Mouse (Mus musculus) cerebellum, adult 9-10 months (tissue): Measurements from ENCODE around the gene Metap1.

Experiments
- DNase-seq: peaks from one replicate; pipeline ENCODE4 v3.0.0; 2022

The Metap1 gene

DNA sequence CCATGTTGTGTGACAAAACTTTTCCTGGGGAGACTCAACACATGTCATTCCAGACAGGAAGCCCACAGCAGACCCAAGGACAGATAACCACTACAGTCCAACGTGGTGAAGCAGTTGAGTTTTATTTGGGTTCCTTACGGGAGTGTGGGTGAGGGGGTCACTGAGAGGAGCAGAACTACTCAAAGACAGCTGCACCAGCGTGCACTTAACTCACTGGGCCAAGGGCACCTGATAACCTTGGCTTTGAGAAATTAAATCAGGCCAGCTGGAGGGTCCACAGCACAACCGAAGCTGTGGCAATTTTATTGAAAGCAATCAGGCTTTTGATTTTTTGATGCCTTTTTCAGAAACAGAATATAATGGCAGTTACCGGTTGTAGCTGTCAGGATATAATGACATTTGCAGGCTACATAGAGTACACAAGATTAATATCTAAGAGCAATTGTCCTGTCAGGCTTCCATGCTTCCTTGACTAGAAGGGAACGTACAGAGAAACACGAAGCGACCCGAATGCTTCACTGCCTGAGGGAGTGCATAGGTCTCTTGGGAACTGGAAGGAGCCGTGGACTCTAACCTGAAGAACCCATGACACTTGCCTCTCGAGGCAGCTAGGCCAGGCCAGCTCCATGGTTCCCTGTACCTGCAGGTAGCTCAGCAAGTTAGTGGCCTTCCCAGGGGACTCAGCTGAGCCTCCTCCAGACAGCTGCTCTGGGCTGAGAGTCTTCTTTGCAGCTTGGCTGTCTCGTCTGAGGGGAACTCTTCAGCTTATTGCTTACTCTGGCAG is 41.0 kb downstream of the Metap1 start:
- DNase-seq = no peak

DNA sequence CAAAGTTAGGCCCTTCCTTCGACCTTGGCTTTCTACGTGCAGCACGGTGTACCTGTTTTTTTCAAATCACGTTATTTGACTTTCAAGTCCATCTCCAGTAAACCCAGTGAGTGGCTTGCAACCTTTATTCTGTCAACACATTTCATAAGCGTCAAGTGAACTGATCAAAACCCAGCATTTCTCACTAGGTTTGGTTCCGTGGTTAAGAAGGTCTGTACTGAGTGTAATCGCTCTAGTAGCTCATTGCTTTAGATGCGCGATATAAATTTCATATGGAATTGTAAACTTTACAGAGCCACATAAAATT is 45.9 kb downstream of the Metap1 start:
- no peak for DNase-seq

GRCm38 (mm10) chr3:138442612-138443464 is 46.5 kb downstream of the Metap1 start, which contains the start of gene Adh5:
Gene Adh5, plus strand, starts transcription at chr3:138443093.
- peak; percentile 91 for DNase-seq

GRCm38 (mm10) chr3:138442203-138442602 is 47.1 kb downstream of the Metap1 start:
- DNase-seq = no peak

GRCm38 (mm10) chr3:138438716-138439115 is 50.6 kb downstream of the Metap1 start:
- no peak for DNase-seq

DNA sequence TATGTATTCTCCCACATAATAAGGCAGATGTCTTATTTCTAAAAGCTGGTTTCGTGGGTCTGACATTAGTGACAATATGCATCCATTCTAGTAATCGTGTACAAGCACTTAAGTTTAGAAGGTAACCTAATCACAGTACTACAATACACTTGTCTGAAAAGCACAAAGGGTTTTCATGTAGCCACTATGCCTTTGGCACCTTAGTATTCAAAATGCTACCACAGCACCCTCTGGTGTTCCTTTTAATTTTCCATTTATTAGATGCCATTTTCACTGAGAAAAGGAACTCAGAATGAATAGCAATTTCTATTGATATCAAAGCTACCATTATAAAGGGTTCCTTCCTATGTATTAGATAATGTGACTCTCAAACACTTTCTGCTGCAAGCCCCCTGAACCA is 57.5 kb downstream of the Metap1 start:
- DNase-seq = no peak

- no peak for DNase-seq
Measured at GRCm38 (mm10) chr3:138430360-138430976, 58.8 kb downstream of the Metap1 start.

DNA sequence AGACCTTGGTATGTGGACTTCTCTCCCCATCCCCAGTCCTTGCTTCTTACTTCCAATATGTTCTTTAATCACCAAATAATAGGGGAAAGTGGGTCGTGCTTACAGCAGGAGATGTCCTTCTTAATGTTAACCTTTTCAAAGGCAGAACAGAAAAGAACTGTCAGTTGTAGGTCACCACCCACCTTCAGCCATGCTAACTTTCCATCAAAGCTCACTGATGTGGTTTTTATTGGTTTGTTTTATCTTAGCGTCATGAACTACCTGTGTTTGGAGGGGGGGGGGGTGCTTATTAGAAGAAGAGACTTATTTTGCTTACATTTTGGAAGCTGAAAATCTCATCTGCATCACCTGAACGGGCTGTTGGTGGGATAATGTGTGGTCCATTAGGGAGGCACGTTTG is 65.1 kb downstream of the Metap1 start:
- no peak for DNase-seq

DNA sequence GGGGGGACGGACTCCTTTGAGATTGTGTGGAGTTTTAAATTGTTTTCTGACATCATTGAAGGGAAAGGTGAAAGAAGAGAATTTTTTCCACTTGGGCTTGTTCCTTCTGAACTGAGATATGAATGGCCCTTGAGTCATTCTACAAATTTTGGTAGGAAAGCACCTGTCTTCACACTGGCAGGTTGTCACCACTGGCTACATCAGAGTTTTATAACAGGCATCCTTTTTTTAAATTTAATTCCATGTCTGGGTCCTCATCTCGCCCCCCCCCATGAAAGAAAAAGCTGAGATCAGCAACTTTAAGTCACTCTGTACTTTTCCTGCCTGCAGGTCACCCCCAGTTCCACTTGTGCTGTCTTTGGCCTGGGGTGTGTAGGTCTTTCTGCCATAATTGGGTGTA is 65.7 kb downstream of the Metap1 start:
- DNase-seq = no peak

GRCm38 (mm10) chr3:138420385-138420784 is 68.9 kb downstream of the Metap1 start:
- DNase-seq = no peak

- no peak for DNase-seq
Measured at GRCm38 (mm10) chr3:138419369-138419768, 69.9 kb downstream of the Metap1 start.

DNA sequence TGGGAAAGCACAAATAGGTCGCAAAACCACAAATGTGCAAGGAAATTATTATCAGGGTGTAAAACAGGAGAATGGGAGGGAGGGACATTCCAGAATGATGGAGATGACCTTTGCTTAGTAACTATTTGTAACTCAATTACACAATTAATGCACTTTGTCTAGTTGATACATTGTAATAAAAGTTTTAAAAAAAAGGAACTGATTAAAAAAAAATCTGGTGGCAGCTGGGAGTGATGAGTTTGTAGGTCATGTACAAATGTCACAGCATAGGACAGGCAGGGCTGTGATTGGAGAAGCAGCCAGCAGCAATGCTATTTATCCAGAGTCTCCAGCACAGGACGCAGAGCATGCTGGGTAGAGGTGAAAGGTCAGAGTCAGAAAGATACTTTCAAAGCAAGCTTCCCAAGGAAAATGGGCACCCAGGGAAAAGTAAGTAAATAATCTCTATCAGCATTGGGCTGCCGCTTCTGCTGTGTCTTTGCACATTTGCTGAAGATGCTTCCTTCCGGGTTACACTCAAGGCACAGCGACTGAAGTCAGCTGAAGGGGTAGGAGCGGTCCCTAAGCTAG is 74.1 kb downstream of the Metap1 start, which contains the start of gene Adh4:
Gene Adh4 (plus strand): TSS at position 346 of the 570 bp plus-strand sequence.
- no peak for DNase-seq

DNA sequence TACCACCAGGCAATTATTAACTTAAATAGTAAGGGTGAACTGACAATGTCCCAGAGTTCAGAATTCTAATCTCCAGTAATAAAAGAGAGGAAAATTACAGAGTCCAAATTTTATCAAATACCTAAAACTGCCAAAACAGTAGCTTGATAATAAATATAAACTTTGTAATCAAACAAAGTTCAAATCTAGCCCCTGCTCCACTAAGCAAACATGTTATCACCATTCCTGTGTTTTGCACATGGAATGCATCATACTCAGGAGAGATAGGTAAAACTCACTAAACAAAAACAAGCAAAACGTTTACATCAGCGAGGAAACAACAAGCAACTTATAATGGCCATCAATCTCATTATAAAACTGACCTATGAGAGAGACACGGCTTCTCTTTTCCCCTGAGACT is 79.1 kb downstream of the Metap1 start:
- no peak for DNase-seq

DNA sequence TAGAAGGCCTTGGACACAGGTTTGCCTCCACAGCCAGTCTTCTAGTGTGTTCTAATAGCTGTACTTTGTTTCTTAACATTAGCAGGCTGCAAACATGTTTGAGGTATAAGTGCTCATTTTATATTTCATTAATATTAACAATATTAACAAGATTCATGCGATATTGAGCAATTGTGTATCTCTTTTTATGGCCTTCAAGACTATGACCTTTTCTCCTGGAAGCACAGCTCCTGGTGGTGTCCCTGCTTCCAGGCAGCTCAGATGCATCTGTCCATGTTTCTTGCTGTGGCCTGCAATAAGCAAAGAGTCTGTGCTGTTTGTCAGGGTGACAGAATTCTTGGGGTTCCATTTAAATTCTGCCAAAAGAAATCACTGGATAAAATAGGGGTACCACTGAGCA is 79.7 kb downstream of the Metap1 start:
- no peak for DNase-seq
